Mouse (Mus musculus) adrenal gland, adult 2 months (tissue): ENCODE results near the gene Mkrn2os. TPM values are rescaled to one million over a fixed set of nuclear protein-coding genes. Genes with fewer than 3 reads are reported as not detected.
"Not testable (repeated sequence)": the region's sequence is repeated elsewhere in the genome, so short reads cannot be mapped to it uniquely, and the experiment has no call there.

Source experiments
- DNase-seq: peaks from one replicate; pipeline ENCODE4 v3.0.0; 2021
- long read RNA-seq: library from polyadenylated mRNA; stranded (forward); transcript quantifications from one replicate; pipeline ENCODE4 v2.0.0, GENCODE M21; 2021
- polyA plus RNA-seq: library from polyadenylated mRNA; depleted of rRNA; stranded (reverse); fragments of >200 nt; gene quantifications from 2 replicates; pipeline ENCODE4 v1.2.3, GENCODE M21; 2012; rRNA removed
- total RNA-seq, 2 experiments: library from RNA; stranded (reverse); gene quantifications; 2 replicates each; pipeline ENCODE4 v1.2.3; 2021

Gene Mkrn2os
- total RNA-seq (not detected), polyA plus RNA-seq (0.10 TPM in 1 of 2 replicates, not detected in the other)
- long read RNA-seq: 0 reads

DNA sequence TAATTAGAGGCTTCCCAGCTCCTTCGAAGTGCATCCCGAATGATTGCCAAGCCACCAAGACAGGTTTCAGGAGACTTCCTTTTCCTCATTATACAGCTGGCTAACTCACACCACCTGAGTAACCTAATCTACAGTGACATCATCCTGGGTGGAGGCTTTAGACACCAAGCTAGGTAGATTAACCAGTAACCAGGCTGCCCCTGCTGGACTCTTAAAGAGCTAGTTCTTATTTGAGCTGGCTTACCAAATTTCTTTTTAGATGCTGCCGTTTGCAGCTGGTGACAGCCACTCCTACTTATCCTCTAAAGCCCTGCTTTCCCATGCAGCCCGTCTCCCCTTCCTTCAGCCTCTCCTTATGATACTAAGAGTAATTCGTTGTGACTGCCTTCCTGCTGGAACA is at the start of gene Mkrn2os:
Mkrn2os (minus strand) TSS at position 119 of the 400 bp plus-strand sequence.
- no peak for DNase-seq

DNA sequence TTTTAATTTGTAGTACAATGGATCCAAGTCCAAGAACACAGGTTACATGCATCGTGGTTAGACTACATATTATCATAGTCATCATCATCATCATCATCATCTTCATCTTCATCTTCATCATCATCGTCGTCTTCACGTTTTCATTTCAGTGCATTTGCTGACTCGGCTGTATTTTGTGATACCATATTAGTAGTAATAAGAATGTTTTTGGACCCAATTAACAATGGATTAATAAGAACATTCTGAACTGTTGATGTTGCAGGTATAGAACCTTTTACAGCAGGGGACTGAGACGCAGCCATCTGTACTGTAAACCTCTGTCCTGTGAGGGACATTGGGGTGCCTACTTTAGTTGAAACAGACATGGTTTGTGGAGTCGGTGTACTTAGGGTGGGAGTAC is 45.8 kb upstream of the Mkrn2os start:
- not testable (repeated sequence) for DNase-seq

DNA sequence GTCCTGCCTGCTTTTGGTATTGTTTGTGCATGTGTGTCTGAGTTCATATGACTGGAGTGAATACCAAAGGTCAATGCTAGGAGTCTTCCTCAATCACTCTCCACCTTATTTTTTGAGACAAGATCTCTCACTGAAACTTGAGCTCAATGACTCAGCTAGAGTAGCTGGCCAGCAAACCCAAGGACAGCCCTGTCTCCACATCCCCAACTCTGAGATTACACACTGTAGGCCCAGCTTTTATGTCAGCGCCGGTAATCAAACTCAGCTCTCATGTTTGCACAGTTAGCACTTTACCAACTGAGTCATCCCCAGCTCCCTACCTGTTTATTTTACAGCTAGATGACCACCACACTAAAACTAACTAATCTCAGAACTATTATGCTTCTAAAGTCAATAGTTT is 41.6 kb upstream of the Mkrn2os start:
- peak; percentile 59 for DNase-seq

DNA sequence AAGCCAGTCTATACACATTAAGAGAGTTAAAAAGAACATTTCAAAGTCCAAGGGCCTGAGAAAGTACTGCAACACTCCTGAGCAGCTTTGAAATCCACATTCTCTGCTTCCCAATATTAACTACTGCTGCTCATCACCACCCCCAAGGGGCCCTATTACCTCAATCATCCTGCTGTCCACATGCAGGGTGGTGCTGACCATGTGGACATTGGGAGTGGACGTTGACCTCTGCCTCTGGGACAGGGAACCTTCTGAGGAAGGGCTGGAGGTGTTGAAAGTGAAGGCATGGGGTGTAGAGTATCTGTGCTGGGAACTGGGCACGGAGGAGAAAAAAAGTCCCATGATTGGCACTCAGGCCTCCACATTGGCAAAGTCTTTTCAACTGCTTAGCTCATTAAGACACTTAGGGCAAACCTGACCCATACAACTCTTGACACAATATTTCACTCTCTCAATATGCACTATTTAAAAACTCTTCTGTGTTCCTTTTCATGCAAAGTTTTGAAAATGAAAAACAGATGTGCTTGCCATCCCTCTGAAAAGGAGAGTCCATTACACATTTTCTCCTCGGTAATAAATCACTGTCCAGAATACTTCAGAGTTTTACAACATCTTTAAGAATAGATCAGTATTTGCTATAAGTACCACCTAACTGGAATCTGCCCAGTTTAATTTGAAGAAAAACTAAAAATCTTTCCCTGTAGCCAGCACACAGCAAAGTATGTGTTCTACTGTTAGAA is 38.9 kb upstream of the Mkrn2os start:
- DNase-seq: no peak

DNA sequence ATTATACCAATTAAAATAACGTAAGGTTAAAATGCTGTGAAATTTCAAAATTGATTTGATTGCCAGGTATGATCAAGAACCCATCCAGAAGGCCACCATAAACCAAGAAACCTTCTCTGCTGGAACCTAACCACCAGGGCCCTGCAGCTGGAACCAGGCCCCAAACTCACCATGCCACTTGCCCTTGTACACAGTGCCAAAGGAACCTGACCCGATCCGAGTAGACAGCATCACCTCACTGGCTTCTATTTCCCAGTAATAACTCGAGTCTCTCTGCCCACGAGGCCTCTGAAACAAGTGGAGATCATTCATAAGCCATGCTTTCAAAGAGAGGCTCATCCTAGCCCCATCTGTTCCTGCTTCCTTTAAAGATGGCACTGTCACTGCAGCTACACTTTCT is 33.7 kb upstream of the Mkrn2os start:
- no peak for DNase-seq

GRCm38 (mm10) chr6:115620942-115621341 is 28.6 kb upstream of the Mkrn2os start:
- DNase-seq: no peak

DNA sequence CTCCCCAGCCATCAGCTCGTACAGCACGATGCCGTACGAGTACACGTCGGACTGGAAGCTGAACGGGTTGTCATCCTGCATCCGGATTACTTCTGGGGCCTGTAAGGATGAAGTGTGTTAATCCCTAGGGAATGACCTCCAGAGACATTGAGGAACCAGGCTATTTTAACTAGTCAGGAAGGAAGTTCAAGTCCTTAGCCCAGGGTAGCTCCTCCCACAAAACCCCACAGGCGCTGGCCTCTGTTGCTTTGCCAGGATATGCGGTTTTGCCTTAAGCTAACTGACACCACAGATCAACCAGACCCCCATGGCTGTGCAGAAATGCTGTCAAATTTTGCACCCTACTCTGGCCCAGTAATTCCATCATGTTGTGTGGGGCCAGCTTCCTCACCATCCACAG is 27.4 kb upstream of the Mkrn2os start:
- peak; percentile 38 for DNase-seq

- DNase-seq: no peak
Observed at GRCm38 (mm10) chr6:115615983-115616382, 23.6 kb upstream of the Mkrn2os start.

DNA sequence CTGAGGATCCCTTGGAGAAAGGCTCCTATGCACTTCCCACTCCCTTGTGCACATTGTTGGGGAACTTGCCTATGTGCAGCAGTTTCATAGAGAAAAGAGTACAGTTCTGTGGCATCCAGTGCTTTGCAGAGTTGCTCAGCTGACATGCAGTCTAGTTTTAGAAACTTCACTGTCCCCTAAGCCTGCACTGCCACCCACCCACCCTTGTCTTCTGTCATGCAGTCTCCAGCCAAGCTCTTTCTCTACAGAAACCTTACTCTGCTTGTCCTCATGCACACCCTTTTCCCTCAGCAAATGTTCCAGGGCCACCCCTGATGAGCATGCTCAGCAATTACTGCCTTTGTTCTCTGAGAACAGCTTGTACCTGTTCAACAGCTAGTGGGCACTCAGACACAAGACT is 21.4 kb upstream of the Mkrn2os start:
- no peak for DNase-seq

DNA sequence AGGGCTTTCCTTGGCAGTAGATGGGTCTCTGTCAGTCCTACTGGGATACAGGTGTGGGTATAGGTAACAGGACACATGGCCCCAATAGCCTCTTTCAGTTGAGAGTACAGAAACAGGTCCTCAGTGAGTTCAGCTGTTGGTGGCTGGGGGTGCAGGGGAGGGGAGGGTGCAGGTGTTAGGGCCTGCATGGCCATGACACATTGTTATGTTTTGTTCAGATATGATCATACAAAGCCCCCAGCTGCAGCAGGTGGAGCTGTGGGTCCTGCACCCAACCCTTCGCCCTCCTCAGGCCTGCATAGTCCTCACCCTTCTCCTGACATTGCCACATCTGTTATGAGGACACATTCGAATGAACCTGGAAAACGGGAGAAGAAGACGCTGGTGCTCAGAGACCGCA is 17.9 kb upstream of the Mkrn2os start:
- no peak for DNase-seq

DNA sequence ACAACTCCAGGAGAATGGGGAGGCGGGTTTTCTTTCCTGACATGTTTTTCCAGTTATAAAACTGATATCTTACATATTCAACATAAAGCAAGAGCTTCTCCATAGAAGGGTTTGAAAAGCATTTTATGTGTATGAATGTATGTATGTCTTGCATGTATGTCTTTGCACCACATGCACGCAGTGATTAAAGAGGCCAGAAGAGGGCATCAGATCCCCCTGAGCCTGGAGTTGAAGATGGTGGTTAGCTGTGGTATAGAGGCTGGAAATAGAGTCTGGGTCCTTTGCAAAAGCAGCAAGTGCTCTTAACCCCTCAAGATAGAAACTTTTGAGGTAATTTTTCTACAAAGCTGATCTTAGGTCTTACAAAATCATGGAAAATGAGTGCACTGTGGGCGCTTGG is 16.7 kb upstream of the Mkrn2os start:
- no peak for DNase-seq

- peak; percentile 77 for DNase-seq
Observed at GRCm38 (mm10) chr6:115607429-115607828, 15.1 kb upstream of the Mkrn2os start.

DNA sequence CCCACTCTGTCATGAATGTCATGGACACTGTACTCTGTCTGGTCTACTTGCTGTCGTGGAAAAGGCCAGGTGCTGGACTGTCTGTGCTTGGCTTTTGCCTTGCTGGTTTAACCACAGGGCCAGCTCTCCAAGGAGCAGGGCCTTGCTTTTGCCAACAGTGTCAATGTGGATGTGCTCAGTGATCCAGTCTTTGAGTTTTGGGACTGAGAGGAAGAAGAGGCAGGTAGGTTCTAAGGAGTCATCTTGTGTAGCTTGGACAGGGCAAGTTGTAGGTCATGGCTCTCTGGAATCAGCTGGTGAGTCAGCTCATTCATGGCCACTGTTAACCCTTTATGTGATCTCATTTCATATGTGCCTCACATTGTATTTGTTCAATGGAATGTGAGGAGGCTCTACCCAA is 14.1 kb upstream of the Mkrn2os start:
- peak; percentile 64 for DNase-seq

GRCm38 (mm10) chr6:115601715-115602523 is 9.5 kb upstream of the Mkrn2os start, which contains the start of gene Mkrn2:
Mkrn2 (plus strand) TSS chr6:115601902.
- DNase-seq: peak; percentile 89

DNA sequence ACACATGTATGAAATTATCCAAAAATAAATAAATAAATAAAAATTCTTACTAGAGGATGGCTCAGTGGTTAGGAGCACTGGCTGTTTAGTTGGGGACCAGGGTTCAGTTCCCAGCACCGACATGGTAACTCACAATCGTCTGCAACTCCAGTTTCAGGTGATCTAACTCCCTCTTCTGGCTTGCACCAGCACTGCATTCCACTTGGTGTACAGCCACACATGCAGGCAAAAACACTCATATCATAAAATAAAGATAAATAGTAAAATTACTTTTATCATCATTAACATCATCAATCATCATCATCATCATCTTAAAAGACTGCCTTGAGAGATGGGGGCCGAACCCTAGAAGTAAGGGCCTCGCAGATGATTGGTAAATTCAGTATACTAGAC is 8.9 kb upstream of the Mkrn2os start:
- no peak for DNase-seq

- DNase-seq: no peak
Observed at GRCm38 (mm10) chr6:115595667-115596066, 3.3 kb upstream of the Mkrn2os start.

DNA sequence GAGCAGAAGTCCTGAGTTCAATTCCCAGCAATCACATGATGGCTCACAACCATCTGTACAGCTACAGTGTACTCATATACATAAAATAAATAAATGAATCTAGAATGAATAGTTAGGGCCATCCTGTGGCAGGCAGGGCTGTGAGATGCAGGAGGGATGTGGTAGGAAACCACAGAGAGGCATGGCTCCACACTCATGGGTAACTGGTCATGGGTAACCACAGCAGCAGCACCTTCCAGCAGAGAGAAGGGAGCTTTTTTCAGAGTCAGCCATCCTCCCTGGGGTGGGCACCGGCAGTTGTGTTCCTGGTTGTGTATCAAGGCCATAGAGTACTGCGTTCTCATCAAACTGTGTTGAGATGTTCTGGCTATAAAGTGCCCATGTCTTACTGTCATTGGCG is 2.1 kb upstream of the Mkrn2os start:
- no peak for DNase-seq

DNA sequence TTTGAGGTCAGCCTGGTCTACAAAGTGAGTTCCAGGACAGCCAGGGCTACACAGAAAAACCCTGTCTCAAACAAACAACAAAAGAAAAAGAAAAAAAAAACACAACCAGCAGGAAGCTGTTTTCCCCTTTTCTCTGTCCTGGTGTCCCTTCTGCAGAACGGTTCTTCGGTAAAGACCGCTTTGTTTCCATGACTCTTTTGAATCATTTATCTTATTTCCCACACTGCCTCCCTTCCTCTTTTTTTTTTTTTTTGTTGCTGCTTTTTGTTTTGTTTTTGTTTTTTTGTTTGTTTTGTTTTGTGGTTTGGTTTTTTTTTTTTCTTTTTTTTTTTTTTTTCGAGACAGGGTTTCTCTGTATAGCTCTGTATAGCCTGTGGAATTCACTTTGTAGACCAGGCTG is 876 bp upstream of the Mkrn2os start:
- no peak for DNase-seq

- DNase-seq: no peak
Observed at GRCm38 (mm10) chr6:115591692-115592359, 550 bp downstream of the Mkrn2os start.

DNA sequence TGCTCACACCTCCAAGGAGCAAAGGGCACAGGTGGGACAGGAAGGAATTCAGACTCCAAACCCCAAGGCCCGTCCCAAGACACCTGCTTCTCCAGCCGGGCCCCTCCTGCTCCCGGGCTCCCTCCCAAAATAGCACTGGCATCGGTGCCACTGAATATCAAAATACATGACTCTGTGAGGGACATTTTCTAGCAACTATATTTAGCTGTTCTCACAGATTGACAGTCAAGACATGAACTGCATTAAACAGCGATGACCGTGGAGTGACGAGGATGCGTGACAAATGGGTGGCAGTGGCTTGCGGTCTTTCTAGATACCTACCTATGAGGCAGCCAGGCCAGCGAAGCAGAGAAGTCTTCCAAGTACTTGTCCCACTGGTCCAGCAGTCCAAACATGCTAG is 6.1 kb downstream of the Mkrn2os start:
- no peak for DNase-seq

DNA sequence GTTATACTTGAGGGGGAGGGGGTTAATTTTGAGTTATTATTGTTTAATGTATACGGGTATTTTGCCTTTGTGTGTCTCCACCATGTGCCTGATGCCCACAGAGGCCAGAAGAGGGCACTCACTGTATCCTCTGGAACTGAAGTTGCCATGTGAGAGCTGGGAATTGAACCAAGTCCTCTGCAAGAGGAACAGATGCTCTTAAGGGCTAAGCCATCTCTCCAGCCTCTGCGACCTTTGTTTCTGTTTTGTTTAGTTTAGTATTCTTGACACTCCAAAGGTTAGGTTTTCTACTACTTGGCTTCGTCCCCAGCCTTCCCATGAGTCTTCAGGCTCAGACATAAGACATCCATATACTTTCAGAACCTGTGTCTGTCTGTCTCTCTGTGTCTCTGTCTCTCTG is 8.2 kb downstream of the Mkrn2os start:
- DNase-seq: no peak

- DNase-seq: no peak
Observed at GRCm38 (mm10) chr6:115583430-115584125, 8.8 kb downstream of the Mkrn2os start.
